Mouse (Mus musculus) midbrain, postnatal 0 days (tissue): Measurements from ENCODE around the gene Hmgb1. TPM values are rescaled to one million over a fixed set of nuclear protein-coding genes. Genes with fewer than 3 reads are reported as not detected.

Experiments
- ATAC-seq: fragments of 200-750 bp; cut with Nextera tagmentation; 2 replicates; pipeline ENCODE4 v1.8.0; 2017; ENCODE audit warnings: moderate number of reproducible peaks, mild to moderate bottlenecking, moderate TSS enrichment, moderate library complexity; ENCODE audit not compliant: low FRiP score
- DNase-seq: peaks from one replicate; pipeline ENCODE4 v3.0.0-alpha.2; 2015; ENCODE audit warnings: low spot score
- H3K27ac ChIP-seq: fragments of 300-500 bp; sonication (generic); 2 replicates; pipeline ENCODE4 v1.5.1; 2014; ENCODE audit warnings: low read depth, mild to moderate bottlenecking, low read length, mixed read lengths
- H3K27me3 ChIP-seq: fragments of 300-500 bp; sonication (generic); 2 replicates; pipeline ENCODE4 v1.6.1; 2014; ENCODE audit warnings: low read length, control low read depth, mixed read lengths; ENCODE audit not compliant: insufficient read depth
- H3K36me3 ChIP-seq: fragments of 300-500 bp; sonication (generic); 2 replicates; pipeline ENCODE4 v1.6.1; 2014; ENCODE audit warnings: low read length, control low read depth, mixed read lengths; ENCODE audit not compliant: insufficient read depth
- H3K4me1 ChIP-seq: fragments of 300-500 bp; sonication (generic); 2 replicates; pipeline ENCODE4 v1.6.1; 2014; ENCODE audit warnings: mild to moderate bottlenecking, control low read depth, antibody characterized with exemption, low read length, mixed read lengths; ENCODE audit not compliant: insufficient read depth
- H3K4me2 ChIP-seq: fragments of 300-500 bp; sonication (generic); 2 replicates; pipeline ENCODE4 v1.6.1; 2014; ENCODE audit warnings: low read depth, mild to moderate bottlenecking, low read length, mixed read lengths; ENCODE audit not compliant: poor library complexity, severe bottlenecking
- H3K4me3 ChIP-seq: fragments of 300-500 bp; sonication (generic); 2 replicates; pipeline ENCODE4 v1.5.1; 2014; ENCODE audit warnings: low read depth, mild to moderate bottlenecking, low read length, moderate library complexity
- H3K9ac ChIP-seq: fragments of 300-500 bp; sonication (generic); replicated peaks from 2 replicates; pipeline ENCODE4 v1.6.1; 2014; ENCODE audit warnings: mild to moderate bottlenecking, low read length, moderate library complexity, mixed read lengths; ENCODE audit not compliant: poor library complexity, severe bottlenecking
- H3K9me3 ChIP-seq: fragments of 300-500 bp; sonication (generic); 2 replicates; pipeline ENCODE4 v1.6.1; 2016; ENCODE audit warnings: low read length, control low read depth
- CTCF ChIP-seq: IDR thresholded peaks from 2 replicates; pipeline ENCODE4 v1.5.1; 2016; ENCODE audit warnings: antibody characterized with exemption, mild to moderate bottlenecking
- WGBS: fragments of 180-500 bp; shearing (Covaris S2); extraction: QIAGEN DNeasy Blood & Tissue Kit; methylation state at CpG from one replicate; pipeline ENCODE4 v1.1.7; 2014; 5-methylcytosine and 5-hydroxymethylcytosine counted together
- polyA plus RNA-seq: library from polyadenylated mRNA; unstranded; fragments of >200 nt; fragmentation: Nextera tagmentation; extraction: Ambion mirVana; gene quantifications from 2 replicates; pipeline ENCODE4 v1.2.1, GENCODE M21; 2015
- total RNA-seq: library from RNA; depleted of rRNA; stranded (reverse); fragments of >200 nt; gene quantifications from 2 replicates; pipeline ENCODE4 v1.2.3, GENCODE M21; 2014; rRNA removed

Hmgb1 gene
- total and polyA plus RNA-seq, 2 experiments from 2014 or later: 171 to 756 TPM

- DNase-seq (no peak), ATAC-seq (no peak)
- 0 out of 2 replicates have a peak, but pooled peaks cover 5% of the 10 kb centered on the region for H3K4me1 ChIP-seq
- H3K36me3 ChIP-seq: no peaks in the 10 kb centered on the region
- H3K9me3 ChIP-seq: no peaks in the 10 kb centered on the region
- WGBS: 78% methylated on average over 6 of the region's 6 CpGs
- no peaks in the 10 kb centered on the region for H3K27me3 ChIP-seq
- H3K4me2 ChIP-seq: no peak overlapping the region
- H3K4me3 ChIP-seq: no peak overlapping the region
- TF ChIP-seq CTCF: no peak
- no peak overlapping the region for H3K9ac ChIP-seq
- no peak overlapping the region for H3K27ac ChIP-seq
These were observed 181.5 kb downstream of the Hmgb1 start for GRCm38 (mm10) chr5:149002803-149003115.

- H3K9me3 ChIP-seq: no peaks in the 10 kb centered on the region
- WGBS: 74% methylated on average over 20 of the region's 20 CpGs
- no peak overlapping the region for H3K4me3 ChIP-seq
- H3K4me2 ChIP-seq: no peak overlapping the region
- no peak overlapping the region for H3K9ac ChIP-seq
- TF ChIP-seq CTCF: no peak
- DNase-seq: no peak
- ATAC-seq: no peak
- H3K27ac ChIP-seq: no peak overlapping the region
- H3K4me1 ChIP-seq: 0 out of 2 replicates have a peak, but pooled peaks cover 4% of the 10 kb centered on the region
- no peaks in the 10 kb centered on the region for H3K36me3 ChIP-seq
- H3K27me3 ChIP-seq: no peaks in the 10 kb centered on the region
These were observed 182.1 kb downstream of the Hmgb1 start for GRCm38 (mm10) chr5:149002034-149002802.

GRCm38 (mm10) chr5:148999802-149000201 lies 184.5 kb downstream of the Hmgb1 start:
- H3K4me2 ChIP-seq: no peak overlapping the region
- no peak overlapping the region for H3K4me3 ChIP-seq
- no peaks in the 10 kb centered on the region for H3K36me3 ChIP-seq
- DNase-seq (no peak), ATAC-seq (no peak)
- 94% methylated on average over 7 of the region's 7 CpGs for WGBS
- no peaks in the 10 kb centered on the region for H3K27me3 ChIP-seq
- no peak for TF ChIP-seq CTCF
- H3K9ac ChIP-seq: no peak overlapping the region
- H3K9me3 ChIP-seq: no peaks in the 10 kb centered on the region
- H3K4me1 ChIP-seq: no peaks in the 10 kb centered on the region
- H3K27ac ChIP-seq: no peak overlapping the region

GRCm38 (mm10) chr5:148998512-148998911 lies 185.8 kb downstream of the Hmgb1 start:
- Histone ChIP-seq H3K4me2 (no peak overlapping the region), H3K36me3 (no peaks in the 10 kb centered on the region), H3K4me1 (no peaks in the 10 kb centered on the region), H3K9ac (no peak overlapping the region), H3K27ac (no peak overlapping the region), H3K9me3 (no peaks in the 10 kb centered on the region), H3K27me3 (no peaks in the 10 kb centered on the region), H3K4me3 (no peak overlapping the region)
- DNase-seq (no peak), ATAC-seq (no peak)
- 84% methylated on average over 14 of the region's 14 CpGs for WGBS
- TF ChIP-seq CTCF: no peak

- ATAC-seq: no peak
- no peaks in the 10 kb centered on the region for H3K36me3 ChIP-seq
- H3K4me1 ChIP-seq: no peaks in the 10 kb centered on the region
- no peak overlapping the region for H3K4me3 ChIP-seq
- WGBS: 35% methylated on average over 4 of the region's 4 CpGs
- H3K9me3 ChIP-seq: no peaks in the 10 kb centered on the region
- no peak for DNase-seq
- no peak overlapping the region for H3K9ac ChIP-seq
- no peak for TF ChIP-seq CTCF
- no peak overlapping the region for H3K4me2 ChIP-seq
- H3K27me3 ChIP-seq: no peaks in the 10 kb centered on the region
- H3K27ac ChIP-seq: no peak overlapping the region
These were observed 187.6 kb downstream of the Hmgb1 start for GRCm38 (mm10) chr5:148996709-148997037.

Other genes with a start within 250 kb of the Hmgb1 start
- gene Gm42791, start 189.3 kb downstream of the Hmgb1 start, total RNA-seq: not detected in 2 replicates
- gene Gm42791, start 189.3 kb downstream of the Hmgb1 start, polyA plus RNA-seq: 2.1 and 3.1 TPM in 2 replicates
- 48.1 and 50.9 TPM in 2 replicates for gene Uspl1, start 139 bp downstream of the Hmgb1 start, total RNA-seq
- gene Uspl1, start 139 bp downstream of the Hmgb1 start, polyA plus RNA-seq: 43.0 and 47.0 TPM in 2 replicates
- 2.5 and 8.5 TPM in 2 replicates for gene Alox5ap, start 80.3 kb upstream of the Hmgb1 start, total RNA-seq
- gene Alox5ap, start 80.3 kb upstream of the Hmgb1 start, polyA plus RNA-seq: 10.5 and 10.6 TPM in 2 replicates
- 2.6 and 3.4 TPM in 2 replicates for gene Medag, start 227.3 kb upstream of the Hmgb1 start, total RNA-seq
- 1.3 and 2.1 TPM in 2 replicates for gene Medag, start 227.3 kb upstream of the Hmgb1 start, polyA plus RNA-seq